Mouse (Mus musculus) forebrain, postnatal 0 days (tissue): ENCODE measurements at regions not wholly inside any gene's neighbourhood (a gene's known extent, or its start where the extent isn't known, plus 50 kb on each side); places are given as distances from the start of the nearest gene placed in this dataset.
A peak's percentile ranks its signal among the peaks of the same experiment; 100 is the strongest.

ENCODE experiments used
- ATAC-seq: fragments of 200-750 bp; cut with Nextera tagmentation; 2 replicates; pipeline ENCODE4 v1.8.0; 2017; ENCODE audit warnings: mild to moderate bottlenecking, moderate library complexity
- DNase-seq: peaks from one replicate; pipeline ENCODE4 v3.0.0-alpha.2; 2015
- H3K27ac ChIP-seq: fragments of 300-500 bp; sonication (generic); 2 replicates; pipeline ENCODE4 v1.5.1; 2014; ENCODE audit warnings: low read depth, mild to moderate bottlenecking, antibody characterized with exemption, low read length, moderate library complexity, mixed read lengths
- H3K27me3 ChIP-seq: fragments of 300-500 bp; sonication (generic); 2 replicates; pipeline ENCODE4 v1.6.1; 2014; ENCODE audit warnings: mild to moderate bottlenecking, low read length, mixed read lengths; ENCODE audit not compliant: insufficient read depth
- H3K36me3 ChIP-seq: fragments of 300-500 bp; sonication (generic); 2 replicates; pipeline ENCODE4 v1.6.1; 2014; ENCODE audit warnings: mild to moderate bottlenecking, moderate library complexity; ENCODE audit not compliant: insufficient read depth
- H3K4me1 ChIP-seq: fragments of 300-500 bp; sonication (generic); 2 replicates; pipeline ENCODE4 v1.6.1; 2014; ENCODE audit warnings: antibody characterized with exemption; ENCODE audit not compliant: insufficient read depth
- H3K4me2 ChIP-seq: fragments of 300-500 bp; sonication (generic); 2 replicates; pipeline ENCODE4 v1.6.1; 2014; ENCODE audit warnings: low read depth, mild to moderate bottlenecking, moderate library complexity
- H3K4me3 ChIP-seq: fragments of 300-500 bp; sonication (generic); 2 replicates; pipeline ENCODE4 v1.5.1; 2014; ENCODE audit warnings: low read depth, low read length, mixed read lengths
- H3K9ac ChIP-seq: fragments of 300-500 bp; sonication (generic); 2 replicates; pipeline ENCODE4 v1.6.1; 2014; ENCODE audit warnings: mild to moderate bottlenecking
- H3K9me3 ChIP-seq: fragments of 300-500 bp; sonication (generic); 2 replicates; pipeline ENCODE4 v1.6.1; 2016; ENCODE audit warnings: low read length
- CTCF ChIP-seq: sonication (generic); IDR thresholded peaks from 2 replicates; pipeline ENCODE4 v1.5.1; 2016; ENCODE audit warnings: antibody characterized with exemption, control low read depth, low read depth
- WGBS: fragments of 180-500 bp; shearing (Covaris S2); extraction: QIAGEN DNeasy Blood & Tissue Kit; methylation state at CpG from one replicate; pipeline ENCODE4 v1.1.7; 2014; 5-methylcytosine and 5-hydroxymethylcytosine counted together

DNA sequence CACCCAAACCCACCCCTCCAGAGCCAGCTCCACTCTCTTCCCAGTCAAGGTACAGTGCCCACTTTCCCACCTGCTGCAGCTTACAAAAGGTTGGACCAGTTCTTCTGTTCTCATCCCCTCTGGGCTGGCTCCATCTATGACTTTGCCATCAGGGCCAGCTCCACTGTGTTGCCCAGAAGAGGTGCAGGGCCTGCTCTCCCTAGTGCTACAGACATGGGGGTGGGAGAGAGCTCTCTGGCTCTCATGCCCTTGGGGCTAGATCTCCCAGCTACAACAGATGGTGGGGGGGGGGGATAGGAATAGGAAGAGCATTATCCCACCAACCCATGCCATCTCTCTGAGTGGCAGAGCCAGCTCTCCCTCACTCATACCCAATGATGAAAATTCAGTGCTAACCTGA lies 219.6 kb upstream of the G2e3 start:
- H3K4me2 ChIP-seq: no peak overlapping the region
- H3K4me3 ChIP-seq: no peak overlapping the region
- no peak for TF ChIP-seq CTCF
- H3K9ac ChIP-seq: no peak overlapping the region
- DNase-seq (no peak), ATAC-seq (peak; percentile 43)
- no peaks in the 10 kb centered on the region for H3K36me3 ChIP-seq
- H3K27ac ChIP-seq: no peak overlapping the region
- H3K27me3 ChIP-seq: no peaks in the 10 kb centered on the region
- H3K9me3 ChIP-seq: no peaks in the 10 kb centered on the region
- no peaks in the 10 kb centered on the region for H3K4me1 ChIP-seq

DNA sequence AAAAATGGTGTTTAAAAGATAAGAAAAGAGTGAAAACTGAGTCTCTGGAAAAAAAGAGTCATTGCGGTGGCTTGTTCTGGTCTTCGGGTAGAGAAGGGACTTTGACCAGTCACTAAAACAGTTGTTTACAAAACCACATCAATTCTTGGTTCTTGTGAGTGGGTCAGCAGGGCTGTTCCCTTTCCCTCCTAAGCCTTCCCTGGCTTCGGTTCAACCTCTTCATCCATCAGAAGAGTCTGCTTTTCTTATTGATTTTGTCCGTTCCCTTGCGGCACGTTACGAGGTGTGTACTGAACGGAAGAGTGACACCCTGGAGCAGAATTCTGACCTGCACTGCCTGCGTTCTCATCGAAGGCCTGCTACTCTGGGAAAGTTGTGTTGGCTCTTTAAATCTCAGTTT lies 229.1 kb upstream of the G2e3 start:
- Histone ChIP-seq H3K4me1 (peaks cover 11% of the 10 kb centered on the region; the same call in 1 of the 2 replicates), H3K9me3 (no peaks in the 10 kb centered on the region), H3K4me3 (no peak overlapping the region), H3K36me3 (no peaks in the 10 kb centered on the region), H3K27me3 (no peaks in the 10 kb centered on the region), H3K4me2 (no peak overlapping the region), H3K27ac (peak overlapping the region; percentile 88), H3K9ac (no peak overlapping the region)
- 53% methylated on average over 10 of the region's 10 CpGs for WGBS
- TF ChIP-seq CTCF: no peak
- no peak for DNase-seq
- ATAC-seq: no peak

DNA sequence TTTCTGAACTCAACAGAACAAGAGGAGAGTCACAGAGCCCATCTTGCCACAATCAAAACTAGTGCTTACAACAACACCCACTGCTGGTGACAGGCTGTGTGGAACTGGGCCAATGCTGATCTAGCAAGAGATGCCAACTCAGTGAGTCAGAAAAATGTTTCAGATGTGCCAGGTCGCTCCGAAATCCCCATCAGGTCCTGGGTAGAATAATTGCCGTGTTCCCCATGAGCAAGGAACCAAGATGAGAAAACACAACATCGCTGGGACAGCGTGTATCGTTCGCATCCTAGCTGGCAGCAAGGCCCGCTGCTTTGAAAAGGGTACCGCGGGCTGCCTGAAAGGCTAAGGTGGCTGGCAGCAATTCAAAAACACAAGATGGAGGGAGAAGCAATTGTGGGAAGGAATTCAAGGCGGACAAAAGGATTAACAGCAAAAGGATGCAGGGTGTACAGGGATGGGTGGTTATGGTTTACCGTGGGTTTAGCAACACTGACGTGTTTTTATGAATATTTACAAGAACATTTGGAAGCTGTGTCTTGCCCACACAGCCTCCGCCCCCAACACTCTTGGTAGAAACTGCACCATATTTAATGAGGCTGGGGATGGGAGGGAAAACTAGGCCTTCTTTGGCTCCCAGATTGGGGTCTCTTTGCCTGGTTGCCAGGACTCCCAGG lies 229.7 kb upstream of the G2e3 start:
- H3K4me3 ChIP-seq: no peak overlapping the region
- H3K27ac ChIP-seq: peak overlapping the region; percentile 88

DNA sequence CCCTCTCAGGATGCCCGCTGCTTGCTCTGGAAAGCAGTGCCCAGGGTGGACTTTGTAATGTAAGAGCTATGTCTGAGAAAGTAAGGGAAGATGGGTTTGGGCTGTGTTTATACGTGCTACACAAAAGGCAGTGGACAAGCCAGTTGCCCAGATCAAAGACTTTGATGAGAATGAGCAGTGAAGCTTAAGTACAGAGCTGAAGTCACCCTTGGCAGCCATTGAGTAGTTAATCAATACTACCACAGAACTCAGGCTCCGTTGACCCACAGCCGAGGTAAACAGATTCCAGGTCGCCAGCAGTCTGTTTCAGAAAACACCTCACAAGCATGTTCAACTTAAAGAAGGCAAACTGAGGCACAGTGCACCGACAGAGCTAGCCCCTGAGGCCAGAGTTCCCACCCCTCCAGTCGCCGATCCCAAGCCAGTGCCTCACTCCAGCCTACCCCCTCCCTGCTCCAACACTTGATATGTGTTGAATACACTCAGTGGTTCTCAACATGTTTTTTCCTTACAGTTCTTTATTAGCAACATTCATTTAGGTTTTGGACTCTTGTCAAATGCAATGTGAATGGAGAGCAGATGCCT lies 230.3 kb upstream of the G2e3 start:
- Histone ChIP-seq H3K36me3 (no peaks in the 10 kb centered on the region), H3K27me3 (no peaks in the 10 kb centered on the region), H3K4me2 (no peak overlapping the region), H3K27ac (peak overlapping the region; percentile 88), H3K9ac (no peak overlapping the region), H3K4me1 (peaks cover 11% of the 10 kb centered on the region; the same call in 1 of the 2 replicates), H3K4me3 (no peak overlapping the region), H3K9me3 (no peaks in the 10 kb centered on the region)
- ATAC-seq (peak; percentile 74), DNase-seq (no peak)
- TF ChIP-seq CTCF: no peak
- WGBS: 26% methylated on average over 8 of the region's 8 CpGs

More for the DNA sequence above, 229.7 kb upstream of the G2e3 start:
- Histone ChIP-seq H3K27me3 (no peaks in the 10 kb centered on the region), H3K4me1 (peaks cover 11% of the 10 kb centered on the region; the same call in 1 of the 2 replicates), H3K36me3 (no peaks in the 10 kb centered on the region), H3K4me2 (peak overlapping the region; percentile 40), H3K9ac (peak overlapping the region; percentile 18; the same call in 1 of the 2 replicates), H3K9me3 (no peaks in the 10 kb centered on the region)
- DNase-seq (peak; percentile 96), ATAC-seq (peak; percentile 94)
- peak; percentile 47 for TF ChIP-seq CTCF
- 28% methylated on average over 14 of the region's 14 CpGs for WGBS

DNA sequence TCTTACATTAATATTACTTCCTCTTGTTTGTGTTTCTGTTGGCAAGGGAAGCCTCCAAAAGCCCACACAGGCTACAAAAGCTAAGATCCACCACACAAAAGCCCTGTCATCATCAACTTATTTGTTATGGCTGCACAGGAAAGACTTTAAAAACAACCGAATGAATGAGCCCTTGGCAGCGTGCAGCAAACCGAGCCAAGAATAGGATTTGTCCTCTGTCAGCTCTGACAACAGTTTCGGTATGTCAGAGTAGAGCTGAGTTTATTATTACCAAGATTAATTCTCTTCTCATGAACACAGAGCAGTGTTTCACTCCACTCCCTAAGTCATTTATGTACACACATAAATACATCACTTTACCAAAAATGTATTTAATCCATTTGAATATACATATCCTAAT lies 236.1 kb upstream of the G2e3 start:
- no peak overlapping the region for H3K27ac ChIP-seq
- no peak overlapping the region for H3K9ac ChIP-seq
- no peak for TF ChIP-seq CTCF
- H3K9me3 ChIP-seq: no peaks in the 10 kb centered on the region
- H3K4me3 ChIP-seq: no peak overlapping the region
- no peaks in the 10 kb centered on the region for H3K36me3 ChIP-seq
- H3K27me3 ChIP-seq: no peaks in the 10 kb centered on the region
- WGBS: 15% methylated on average over 4 of the region's 4 CpGs
- H3K4me1 ChIP-seq: no peaks in the 10 kb centered on the region; the same call in 1 of the 2 replicates
- DNase-seq: no peak
- no peak overlapping the region for H3K4me2 ChIP-seq
- no peak for ATAC-seq

DNA sequence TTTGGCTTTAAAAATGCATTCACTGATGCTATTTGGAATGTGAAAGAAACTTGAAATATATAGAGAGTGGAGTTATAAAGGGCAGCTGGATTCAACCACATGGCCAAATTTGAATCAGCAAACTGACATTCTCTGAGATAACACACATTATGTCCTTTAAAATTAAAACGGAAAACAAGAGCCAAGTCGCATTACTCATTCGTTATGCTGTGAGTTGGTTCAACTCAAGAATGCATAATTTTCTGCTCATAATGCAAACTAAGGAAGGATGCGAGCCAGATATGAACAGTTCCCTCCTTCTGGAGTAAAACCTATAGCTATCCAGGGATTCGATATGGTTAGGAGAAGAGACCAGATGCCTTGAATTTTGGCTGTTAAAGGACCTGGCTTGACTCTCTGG lies 239.8 kb upstream of the G2e3 start:
- H3K9me3 ChIP-seq: no peaks in the 10 kb centered on the region
- no peaks in the 10 kb centered on the region for H3K27me3 ChIP-seq
- H3K4me3 ChIP-seq: no peak overlapping the region
- H3K27ac ChIP-seq: no peak overlapping the region; the same call in 1 of the 2 replicates
- H3K36me3 ChIP-seq: no peaks in the 10 kb centered on the region
- no peaks in the 10 kb centered on the region; the same call in 1 of the 2 replicates for H3K4me1 ChIP-seq
- H3K9ac ChIP-seq: no peak overlapping the region
- TF ChIP-seq CTCF: no peak
- peak; percentile 89 for ATAC-seq
- 59% methylated on average over 5 of the region's 5 CpGs for WGBS
- H3K4me2 ChIP-seq: no peak overlapping the region
- DNase-seq: peak; percentile 75

DNA sequence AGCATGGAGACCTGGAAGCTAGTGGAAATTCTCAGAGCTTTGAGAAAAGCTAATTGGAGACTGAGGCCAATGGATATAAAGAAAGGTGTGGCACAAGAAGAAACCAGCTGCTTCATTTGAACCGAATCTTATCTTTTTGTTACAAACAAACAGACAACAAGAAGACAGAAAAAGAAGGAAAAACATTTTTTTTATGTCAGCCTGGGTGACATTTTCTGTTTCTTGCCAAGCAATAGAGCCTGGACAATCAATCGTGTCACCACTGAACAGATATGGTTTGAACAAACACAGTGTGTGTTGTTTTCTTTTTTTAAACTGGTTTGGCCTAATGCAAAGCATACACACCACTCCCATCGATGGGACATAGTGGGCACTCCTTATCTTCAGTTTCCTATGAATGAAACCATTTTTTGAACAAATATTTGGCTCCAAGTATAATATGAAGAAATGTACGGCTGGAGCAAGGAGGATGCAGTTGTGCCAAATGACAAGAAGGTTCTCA lies 244.3 kb upstream of the G2e3 start:
- H3K4me2 ChIP-seq: no peak overlapping the region
- ATAC-seq: no peak
- no peak for TF ChIP-seq CTCF
- no peaks in the 10 kb centered on the region for H3K27me3 ChIP-seq
- H3K9ac ChIP-seq: no peak overlapping the region
- H3K4me1 ChIP-seq: no peaks in the 10 kb centered on the region; the same call in 1 of the 2 replicates
- H3K4me3 ChIP-seq: no peak overlapping the region
- no peaks in the 10 kb centered on the region for H3K36me3 ChIP-seq
- H3K9me3 ChIP-seq: no peaks in the 10 kb centered on the region
- no peak overlapping the region for H3K27ac ChIP-seq
- 86% methylated on average over 4 of the region's 4 CpGs for WGBS
- no peak for DNase-seq
